Mouse (Mus musculus): ENCODE data around the gene Spef1.

DNA sequence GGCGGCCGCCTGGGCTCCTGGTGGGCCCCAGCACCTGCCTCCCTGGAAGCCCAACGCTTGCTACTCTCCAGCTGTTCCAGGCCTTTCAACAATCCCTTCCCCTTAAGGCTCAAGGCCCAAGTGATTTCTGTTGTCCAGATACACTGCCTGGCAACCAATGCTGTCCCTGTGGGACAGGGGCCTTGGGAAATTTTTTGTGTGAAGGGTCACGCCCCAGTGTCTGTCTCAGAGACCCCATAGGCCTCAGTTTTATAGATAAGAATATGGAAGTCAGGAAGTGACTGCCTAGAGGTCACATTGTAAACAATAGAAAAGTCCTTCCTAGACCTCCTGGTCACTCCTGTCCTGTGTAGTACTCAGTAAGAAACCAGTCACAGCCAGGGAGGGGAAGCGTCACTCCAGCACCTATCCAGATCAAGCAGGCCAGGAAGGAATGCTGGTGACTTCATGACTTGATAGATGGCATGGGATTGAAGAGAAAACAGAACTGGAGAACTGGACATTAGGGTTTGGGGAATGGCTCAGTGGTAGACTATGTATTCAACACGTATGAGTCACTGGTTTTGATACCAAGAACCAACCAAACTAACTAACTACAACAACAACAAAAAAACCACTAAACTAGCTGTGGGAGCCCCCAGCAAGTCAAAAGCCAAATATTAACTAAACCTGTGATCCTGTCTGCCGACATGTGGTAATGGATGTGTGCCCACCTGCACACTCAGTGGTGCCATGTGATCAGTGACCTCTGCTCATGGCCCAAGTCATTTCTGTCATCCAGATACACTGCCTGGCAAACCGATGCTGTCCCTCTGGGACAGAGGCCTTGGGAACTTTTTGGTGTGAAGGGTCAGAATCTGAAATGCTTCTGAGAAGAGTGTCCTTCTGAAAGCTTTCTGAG lies 38.5 kb downstream of the Spef1 start:
- TF ChIP-seq CTCF (IDR thresholded peaks at IDR 0.05; ENCODE audit: low read depth) (no peak), EP300 (IDR thresholded peaks at IDR 0.05; ENCODE audit: low read depth) (no peak)

Data from liver, postnatal 0 days (tissue).